Mouse (Mus musculus) hindbrain, embryonic 13.5 days (tissue): Measurements from ENCODE around the gene Nxpe4. TPM values are rescaled to one million over a fixed set of nuclear protein-coding genes. Genes with fewer than 3 reads are reported as not detected.

Source experiments
- ATAC-seq: fragments of 200-750 bp; cut with Nextera tagmentation; 2 replicates; pipeline ENCODE4 v1.8.0; 2017; ENCODE audit warnings: moderate TSS enrichment; ENCODE audit not compliant: low FRiP score
- H3K27ac ChIP-seq: fragments of 300-500 bp; sonication (generic); 2 replicates; pipeline ENCODE4 v1.5.1; 2015; ENCODE audit warnings: inconsistent platforms, mild to moderate bottlenecking, moderate library complexity
- H3K27me3 ChIP-seq: fragments of 300-500 bp; sonication (generic); 2 replicates; pipeline ENCODE4 v1.6.1; 2015; ENCODE audit warnings: mild to moderate bottlenecking, inconsistent platforms
- H3K36me3 ChIP-seq: fragments of 300-500 bp; sonication (generic); 2 replicates; pipeline ENCODE4 v1.6.1; 2015; ENCODE audit warnings: mild to moderate bottlenecking, inconsistent platforms
- H3K4me1 ChIP-seq: fragments of 300-500 bp; sonication (generic); replicated peaks from 2 replicates; pipeline ENCODE4 v1.6.1; 2015; ENCODE audit warnings: inconsistent platforms
- H3K4me2 ChIP-seq: fragments of 300-500 bp; sonication (generic); 2 replicates; pipeline ENCODE4 v1.6.1; 2015; ENCODE audit warnings: inconsistent platforms, mild to moderate bottlenecking, moderate library complexity
- H3K4me3 ChIP-seq: fragments of 300-500 bp; sonication (generic); 2 replicates; pipeline ENCODE4 v1.5.1; 2015; ENCODE audit warnings: mild to moderate bottlenecking, inconsistent platforms
- H3K9ac ChIP-seq: fragments of 300-500 bp; sonication (generic); 2 replicates; pipeline ENCODE4 v1.6.1; 2015; ENCODE audit warnings: mild to moderate bottlenecking, inconsistent platforms
- H3K9me3 ChIP-seq: fragments of 300-500 bp; sonication (generic); 2 replicates; pipeline ENCODE4 v1.6.1; 2016; ENCODE audit warnings: inconsistent platforms
- WGBS: fragments of 180-500 bp; shearing (Covaris S2); methylation state at CpG from one replicate; pipeline ENCODE4 v1.1.7; 2015; 5-methylcytosine and 5-hydroxymethylcytosine counted together
- polyA plus RNA-seq: library from polyadenylated mRNA; unstranded; fragments of >200 nt; fragmentation: Nextera tagmentation; extraction: Ambion mirVana; gene quantifications from 2 replicates; pipeline ENCODE4 v1.2.1, GENCODE M21; 2015

Nxpe4 gene
- polyA plus RNA-seq, 1 experiment from 2014 or later, result 7.3 TPM

DNA sequence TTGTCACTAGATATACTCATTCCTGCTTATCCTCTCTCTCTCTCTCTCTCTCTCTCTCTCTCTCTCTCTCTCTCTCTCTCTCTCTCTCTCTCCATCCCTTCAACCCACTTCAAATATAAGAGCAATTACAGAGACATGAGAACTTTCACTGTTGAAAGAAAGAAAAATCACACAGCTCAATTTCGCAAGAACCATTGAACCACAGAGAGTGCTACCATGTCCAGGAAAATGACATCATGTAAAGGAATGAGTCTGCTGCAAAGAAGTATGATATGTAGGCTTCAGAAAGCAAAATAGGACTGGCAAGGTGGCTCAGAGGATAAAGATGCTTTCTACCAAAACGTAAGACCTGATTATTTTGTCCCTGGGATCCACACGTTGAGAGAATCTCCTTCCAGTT is 184.0 kb downstream of the Nxpe4 start:
- no peak overlapping the region for H3K4me2 ChIP-seq
- ATAC-seq, result no peak
- H3K36me3 ChIP-seq, result no peaks in the 10 kb centered on the region
- H3K27me3 ChIP-seq, result no peaks in the 10 kb centered on the region
- H3K9me3 ChIP-seq, result no peaks in the 10 kb centered on the region
- no peak overlapping the region for H3K9ac ChIP-seq
- no peaks in the 10 kb centered on the region for H3K4me1 ChIP-seq
- 89% methylated on average over 3 of the region's 3 CpGs for WGBS
- H3K27ac ChIP-seq, result no peak overlapping the region
- no peak overlapping the region for H3K4me3 ChIP-seq

DNA sequence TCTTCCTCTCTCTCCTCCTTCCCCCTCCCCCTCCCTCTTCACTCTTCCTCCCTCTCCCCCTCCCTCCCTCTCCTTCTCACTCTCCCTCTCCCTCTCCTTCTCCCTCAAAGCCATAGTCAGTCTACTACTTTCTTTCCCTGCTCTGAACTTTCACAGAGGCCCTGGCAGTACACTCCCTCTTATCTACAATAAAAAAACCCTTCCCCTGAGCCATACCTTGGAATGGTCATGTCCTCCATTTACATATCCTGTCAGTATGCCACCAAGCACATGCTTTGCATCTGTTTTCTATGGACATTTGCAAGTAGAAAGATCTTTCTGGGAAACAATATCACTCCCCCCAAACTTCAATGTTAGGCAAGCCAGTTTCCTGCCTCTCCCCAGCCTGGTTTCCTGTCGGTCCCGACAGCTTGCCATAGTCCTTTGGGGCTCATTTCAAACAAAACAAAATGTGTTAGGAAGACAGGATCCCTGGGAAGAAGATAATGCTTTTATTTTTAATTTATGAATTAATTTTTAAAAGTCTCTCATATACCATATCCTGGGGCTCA is 191.4 kb downstream of the Nxpe4 start, which contains the start of gene Nxpe2:
TSS of gene Nxpe2 (minus strand) at position 307 of the 551 bp plus-strand sequence.
- H3K36me3 ChIP-seq, result no peaks in the 10 kb centered on the region
- H3K9ac ChIP-seq, result no peak within 1 kb of the TSS
- 57% methylated on average over 2 of the region's 2 CpGs for WGBS
- ATAC-seq, result no peak
- H3K4me3 ChIP-seq, result no peak within 1 kb of the TSS
- H3K27ac ChIP-seq, result no peak within 1 kb of the TSS
- H3K27me3 ChIP-seq, result no peaks in the 10 kb centered on the region
- no peak within 1 kb of the TSS for H3K4me2 ChIP-seq
- H3K9me3 ChIP-seq, result no peaks in the 10 kb centered on the region
- H3K4me1 ChIP-seq, result no peaks in the 10 kb centered on the region

DNA sequence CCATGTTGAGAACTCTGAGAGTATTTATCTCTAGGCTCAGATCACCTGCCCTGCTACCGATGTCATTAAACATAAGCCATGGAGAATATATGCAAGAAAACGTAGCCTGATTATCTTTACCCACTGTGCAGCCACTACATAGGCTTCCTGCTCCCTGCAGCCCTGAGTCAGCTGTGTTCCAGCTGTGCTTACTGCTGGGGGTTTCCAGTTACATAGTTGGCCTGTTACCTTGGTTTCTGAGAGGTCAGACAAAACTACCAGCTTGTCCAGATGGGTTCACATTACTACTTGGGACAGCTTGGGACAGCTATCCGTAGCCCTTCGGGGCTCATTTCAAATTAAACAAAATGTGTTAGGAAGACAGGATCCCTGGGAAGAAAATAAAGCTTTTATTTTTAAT is 192.3 kb downstream of the Nxpe4 start:
- Histone ChIP-seq H3K36me3 (no peaks in the 10 kb centered on the region), H3K4me2 (no peak overlapping the region), H3K9ac (no peak overlapping the region), H3K4me1 (no peaks in the 10 kb centered on the region), H3K27ac (no peak overlapping the region), H3K4me3 (no peak overlapping the region), H3K9me3 (no peaks in the 10 kb centered on the region), H3K27me3 (no peaks in the 10 kb centered on the region)
- no peak for ATAC-seq
- WGBS, result 65% methylated on average over 4 of the region's 4 CpGs

- no peak for ATAC-seq
- Histone ChIP-seq H3K36me3 (no peaks in the 10 kb centered on the region), H3K9ac (no peak overlapping the region), H3K4me1 (no peaks in the 10 kb centered on the region), H3K4me2 (no peak overlapping the region), H3K27me3 (no peaks in the 10 kb centered on the region), H3K9me3 (no peaks in the 10 kb centered on the region), H3K4me3 (no peak overlapping the region), H3K27ac (no peak overlapping the region)
- WGBS, result 58% methylated on average over 3 of the region's 3 CpGs
Observed at GRCm38 (mm10) chr9:48354793-48355192, 193.0 kb downstream of the Nxpe4 start.

DNA sequence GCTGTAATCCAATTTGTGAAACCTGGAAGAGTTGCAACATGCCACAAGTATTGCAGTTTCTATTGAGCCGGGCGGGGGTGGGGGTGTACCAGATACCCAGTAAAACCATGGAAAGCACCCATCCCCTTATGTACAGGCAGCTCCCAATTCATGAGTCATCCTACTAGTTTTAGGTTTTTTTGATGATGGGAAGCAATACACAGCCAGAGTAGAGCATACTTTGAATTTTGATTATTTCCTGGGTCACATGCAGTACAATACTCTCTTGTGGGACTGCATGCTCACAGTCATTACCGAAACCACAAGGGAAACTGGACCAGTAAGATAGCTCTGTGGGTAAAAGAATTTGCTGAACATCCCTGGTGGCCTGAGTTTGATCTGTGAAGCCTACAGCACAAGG is 195.3 kb downstream of the Nxpe4 start:
- Histone ChIP-seq H3K36me3 (no peaks in the 10 kb centered on the region), H3K4me1 (no peaks in the 10 kb centered on the region), H3K4me2 (no peak overlapping the region), H3K9me3 (no peaks in the 10 kb centered on the region), H3K27me3 (no peaks in the 10 kb centered on the region), H3K9ac (no peak overlapping the region), H3K27ac (no peak overlapping the region), H3K4me3 (no peak overlapping the region)
- no peak for ATAC-seq
- WGBS, result 93% methylated on average over 3 of the region's 3 CpGs

DNA sequence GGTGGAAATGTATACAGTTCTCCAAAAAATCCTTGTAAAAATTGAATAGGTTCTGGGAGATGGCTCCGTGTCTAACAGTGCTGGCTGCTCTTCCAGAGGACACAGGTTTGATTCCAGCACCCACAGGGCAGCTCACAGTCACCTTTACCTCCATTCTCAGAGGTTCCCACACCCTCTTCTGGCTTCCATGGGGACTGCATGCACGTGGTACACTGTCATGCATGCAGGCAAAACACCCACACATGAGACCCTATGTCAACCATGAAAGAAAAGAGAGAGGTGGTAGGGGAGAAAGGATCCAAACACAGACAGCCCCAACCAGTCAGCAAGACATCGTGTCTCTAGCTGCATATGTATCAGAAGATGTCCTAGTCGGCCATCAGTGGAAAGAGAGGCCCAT is 199.0 kb downstream of the Nxpe4 start:
- no peak overlapping the region for H3K4me3 ChIP-seq
- no peaks in the 10 kb centered on the region for H3K4me1 ChIP-seq
- no peak overlapping the region for H3K27ac ChIP-seq
- no peaks in the 10 kb centered on the region for H3K27me3 ChIP-seq
- no peaks in the 10 kb centered on the region for H3K9me3 ChIP-seq
- no peak overlapping the region for H3K4me2 ChIP-seq
- no peak for ATAC-seq
- 75% methylated on average over 4 of the region's 4 CpGs for WGBS
- H3K36me3 ChIP-seq, result no peaks in the 10 kb centered on the region
- no peak overlapping the region for H3K9ac ChIP-seq

DNA sequence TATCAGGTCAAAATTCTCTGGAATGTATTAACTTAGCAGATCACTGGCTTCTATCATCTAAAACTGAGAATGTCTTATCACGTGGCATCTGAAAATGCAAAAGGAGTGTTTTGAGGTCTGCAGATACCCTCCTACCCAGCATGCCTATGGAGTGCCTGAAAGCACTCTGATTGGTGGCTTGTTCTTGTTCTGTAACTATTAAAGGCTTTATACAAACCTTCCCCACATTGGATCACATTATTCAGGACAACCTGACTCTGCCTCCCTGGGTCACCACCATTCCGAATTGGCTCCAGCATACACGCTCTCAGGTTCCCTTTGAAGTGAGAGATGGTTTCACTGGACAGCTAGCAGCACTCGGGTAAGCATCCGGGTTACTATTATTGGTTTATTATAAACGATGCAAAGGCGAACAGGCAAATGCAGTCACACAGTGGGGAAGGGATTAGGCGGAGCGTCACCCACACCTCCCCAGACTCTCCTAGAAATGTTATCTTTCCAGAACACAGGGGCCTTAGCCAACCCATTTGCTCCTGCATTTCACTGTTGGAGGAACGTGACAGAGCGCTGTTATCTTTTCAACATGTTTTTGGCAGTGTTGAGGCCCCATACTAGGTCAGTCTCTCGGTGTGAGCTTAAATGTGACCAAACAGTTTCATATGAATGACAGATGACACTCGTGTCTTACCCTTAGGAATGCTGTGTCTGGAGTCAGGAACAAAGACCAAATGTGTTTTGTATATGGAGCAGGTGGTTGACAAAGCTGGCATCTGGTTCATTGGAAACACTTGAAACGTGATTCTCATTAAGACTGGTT is 200.2 kb downstream of the Nxpe4 start:
- no peak for ATAC-seq
- WGBS, result 75% methylated on average over 14 of the region's 14 CpGs
- H3K9me3 ChIP-seq, result no peaks in the 10 kb centered on the region
- H3K36me3 ChIP-seq, result no peaks in the 10 kb centered on the region
- H3K4me3 ChIP-seq, result no peak overlapping the region
- H3K4me1 ChIP-seq, result no peaks in the 10 kb centered on the region
- H3K27me3 ChIP-seq, result no peaks in the 10 kb centered on the region
- H3K4me2 ChIP-seq, result no peak overlapping the region
- H3K27ac ChIP-seq, result no peak overlapping the region
- no peak overlapping the region for H3K9ac ChIP-seq

GRCm38 (mm10) chr9:48362743-48363142 is 200.9 kb downstream of the Nxpe4 start:
- H3K4me1 ChIP-seq, result no peaks in the 10 kb centered on the region
- H3K4me2 ChIP-seq, result no peak overlapping the region
- H3K27me3 ChIP-seq, result no peaks in the 10 kb centered on the region
- WGBS, result 82% methylated on average over 6 of the region's 6 CpGs
- H3K9ac ChIP-seq, result no peak overlapping the region
- H3K9me3 ChIP-seq, result no peaks in the 10 kb centered on the region
- H3K36me3 ChIP-seq, result no peaks in the 10 kb centered on the region
- H3K27ac ChIP-seq, result no peak overlapping the region
- no peak overlapping the region for H3K4me3 ChIP-seq
- ATAC-seq, result no peak

GRCm38 (mm10) chr9:48373232-48373878 is 211.5 kb downstream of the Nxpe4 start:
- no peak for ATAC-seq
- 74% methylated on average over 4 of the region's 4 CpGs for WGBS
- no peak overlapping the region for H3K27ac ChIP-seq
- no peaks in the 10 kb centered on the region for H3K4me1 ChIP-seq
- no peaks in the 10 kb centered on the region for H3K36me3 ChIP-seq
- H3K4me2 ChIP-seq, result no peak overlapping the region
- H3K9me3 ChIP-seq, result no peaks in the 10 kb centered on the region
- H3K4me3 ChIP-seq, result no peak overlapping the region
- no peak overlapping the region for H3K9ac ChIP-seq
- H3K27me3 ChIP-seq, result no peaks in the 10 kb centered on the region

DNA sequence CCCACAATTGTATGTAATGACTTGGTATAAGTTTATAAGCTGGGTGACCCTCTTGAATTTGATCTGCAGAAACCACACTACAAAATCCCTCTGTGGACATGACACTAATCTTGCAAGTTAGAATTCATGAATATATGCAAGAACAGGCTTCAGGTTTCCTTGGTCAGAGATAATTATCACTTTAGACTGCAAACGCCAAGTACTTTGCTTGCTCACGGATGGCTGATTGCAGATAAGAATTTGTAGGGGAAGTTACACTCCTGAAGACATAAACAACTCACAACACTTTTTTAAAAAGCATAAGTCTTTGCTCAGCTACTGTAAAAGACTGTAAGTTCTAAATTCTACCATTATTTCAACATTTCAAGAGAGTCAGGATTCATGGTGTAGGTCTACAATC is 212.5 kb downstream of the Nxpe4 start:
- no peak for ATAC-seq
- no peak overlapping the region for H3K4me2 ChIP-seq
- WGBS, result 84% methylated on average over 2 of the region's 2 CpGs
- H3K4me3 ChIP-seq, result no peak overlapping the region
- H3K27me3 ChIP-seq, result no peaks in the 10 kb centered on the region
- H3K9ac ChIP-seq, result no peak overlapping the region
- H3K9me3 ChIP-seq, result no peaks in the 10 kb centered on the region
- no peak overlapping the region for H3K27ac ChIP-seq
- no peaks in the 10 kb centered on the region for H3K4me1 ChIP-seq
- H3K36me3 ChIP-seq, result no peaks in the 10 kb centered on the region

DNA sequence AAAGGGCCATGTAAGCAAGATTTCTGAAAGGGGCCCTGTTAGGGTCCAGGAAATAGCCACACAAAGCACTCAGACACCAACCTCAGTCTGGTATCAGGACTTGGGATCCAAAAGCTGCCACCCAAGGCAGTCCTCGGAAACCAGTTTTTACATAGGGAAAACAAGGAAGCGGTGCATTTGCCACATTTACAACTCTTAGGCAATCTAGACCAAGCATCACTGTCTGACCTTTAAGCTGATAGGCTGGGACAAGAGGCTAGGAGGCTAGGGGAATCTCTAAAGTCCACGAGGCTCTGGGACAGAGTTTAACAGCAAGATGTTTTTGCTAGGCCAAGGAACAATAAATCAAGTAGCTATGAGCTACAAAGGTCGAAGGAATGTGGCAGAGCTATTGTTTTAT is 226.6 kb downstream of the Nxpe4 start:
- H3K9me3 ChIP-seq, result no peaks in the 10 kb centered on the region
- 73% methylated on average over 4 of the region's 4 CpGs for WGBS
- no peaks in the 10 kb centered on the region for H3K4me1 ChIP-seq
- H3K9ac ChIP-seq, result no peak overlapping the region
- no peaks in the 10 kb centered on the region for H3K36me3 ChIP-seq
- no peak overlapping the region for H3K4me3 ChIP-seq
- no peaks in the 10 kb centered on the region for H3K27me3 ChIP-seq
- no peak overlapping the region for H3K4me2 ChIP-seq
- ATAC-seq, result no peak
- no peak overlapping the region for H3K27ac ChIP-seq

DNA sequence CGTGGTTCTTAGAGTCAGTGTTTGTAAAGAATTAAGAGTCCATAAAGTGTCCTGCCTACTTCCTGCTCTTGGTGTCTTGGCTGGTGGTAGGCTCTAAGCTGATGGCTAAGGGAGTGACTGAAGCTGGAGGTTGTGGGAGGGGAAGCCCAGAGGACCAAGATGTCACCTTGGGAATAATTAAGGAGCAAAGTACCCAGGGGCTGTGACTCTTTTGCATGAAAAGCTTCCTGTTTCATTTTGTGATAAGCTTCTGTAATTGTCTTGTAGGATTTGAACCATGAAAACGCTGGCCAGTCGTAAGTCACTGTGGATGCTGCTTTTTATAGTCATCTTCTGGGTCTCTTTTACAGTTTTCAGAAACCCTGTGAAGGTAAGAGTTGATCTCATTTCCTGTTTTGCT is 228.2 kb downstream of the Nxpe4 start:
- no peak overlapping the region for H3K9ac ChIP-seq
- H3K4me1 ChIP-seq, result no peaks in the 10 kb centered on the region
- no peak for ATAC-seq
- H3K9me3 ChIP-seq, result no peaks in the 10 kb centered on the region
- no peaks in the 10 kb centered on the region for H3K36me3 ChIP-seq
- no peak overlapping the region for H3K4me2 ChIP-seq
- no peaks in the 10 kb centered on the region for H3K27me3 ChIP-seq
- H3K4me3 ChIP-seq, result no peak overlapping the region
- WGBS, result 89% methylated on average over 3 of the region's 3 CpGs
- no peak overlapping the region for H3K27ac ChIP-seq
